Mouse (Mus musculus): Measurements from ENCODE around the gene Tmem91. TPM values are rescaled to one million over a fixed set of nuclear protein-coding genes. Genes with fewer than 3 reads are reported as not detected.

Gene Tmem91
- polyA plus RNA-seq, 1 experiment from 2014 or later, result 129 TPM

DNA sequence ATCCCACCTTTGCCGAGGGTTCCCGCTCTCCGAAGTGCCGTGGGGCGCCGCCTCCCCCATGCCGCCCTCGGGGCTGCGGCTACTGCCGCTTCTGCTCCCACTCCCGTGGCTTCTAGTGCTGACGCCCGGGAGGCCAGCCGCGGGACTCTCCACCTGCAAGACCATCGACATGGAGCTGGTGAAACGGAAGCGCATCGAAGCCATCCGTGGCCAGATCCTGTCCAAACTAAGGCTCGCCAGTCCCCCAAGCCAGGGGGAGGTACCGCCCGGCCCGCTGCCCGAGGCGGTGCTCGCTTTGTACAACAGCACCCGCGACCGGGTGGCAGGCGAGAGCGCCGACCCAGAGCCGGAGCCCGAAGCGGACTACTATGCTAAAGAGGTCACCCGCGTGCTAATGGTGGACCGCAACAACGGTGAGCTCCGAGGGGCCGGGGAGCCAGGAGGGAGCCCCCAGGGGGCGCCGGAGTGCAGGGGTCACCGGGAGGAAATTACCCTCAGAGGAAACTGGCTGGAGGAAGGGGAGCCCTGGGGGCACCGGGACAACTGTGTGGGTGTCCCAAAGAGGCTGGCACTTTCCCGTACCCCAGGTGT is 12.9 kb upstream of the Tmem91 start:
- Histone ChIP-seq H3K27ac (ENCODE audit: low read depth, low read length) (peak overlapping the region; percentile 17; the same call in 1 of the 2 replicates), H3K4me3 (ENCODE audit: low read length) (peak overlapping the region; percentile 49), H3K9ac (ENCODE audit: low read depth, low read length) (peak overlapping the region; percentile 57), H3K4me1 (ENCODE audit: control insufficient read depth, insufficient read depth, low read depth, low read length) (peaks cover 28% of the 10 kb centered on the region), H3K27me3 (replicated peaks; ENCODE audit: control insufficient read depth, insufficient read depth, low read length) (peaks cover 48% of the 10 kb centered on the region), H3K9me3 (ENCODE audit: control insufficient read depth, low read length) (peaks cover 3% of the 10 kb centered on the region; the same call in 1 of the 2 replicates), H3K4me2 (ENCODE audit: low read length) (peak overlapping the region; percentile 66), H3K36me3 (ENCODE audit: control insufficient read depth, insufficient read depth, low read length) (peaks cover 2% of the 10 kb centered on the region; the same call in 1 of the 2 replicates)
- ATAC-seq, result no peak
- under 1% methylated on average over 47 of the region's 47 CpGs for WGBS

- Histone ChIP-seq H3K9me3 (ENCODE audit: control insufficient read depth, low read length) (peaks cover 3% of the 10 kb centered on the region; the same call in 1 of the 2 replicates), H3K27ac (ENCODE audit: low read depth, low read length) (peak within 1 kb of the TSS; percentile 51; the same call in 1 of the 2 replicates), H3K4me3 (ENCODE audit: low read length) (peak within 1 kb of the TSS; percentile 49), H3K27me3 (replicated peaks; ENCODE audit: control insufficient read depth, insufficient read depth, low read length) (peaks cover 48% of the 10 kb centered on the region), H3K4me1 (ENCODE audit: control insufficient read depth, insufficient read depth, low read depth, low read length) (peaks cover 32% of the 10 kb centered on the region), H3K9ac (ENCODE audit: low read depth, low read length) (peak within 1 kb of the TSS; percentile 68), H3K4me2 (ENCODE audit: low read length) (peak within 1 kb of the TSS; percentile 66), H3K36me3 (ENCODE audit: control insufficient read depth, insufficient read depth, low read length) (peaks cover 2% of the 10 kb centered on the region; the same call in 1 of the 2 replicates)
- ATAC-seq, result peak; percentile 25; the same call in 1 of the 2 replicates
- under 1% methylated on average over 46 of the region's 69 CpGs for WGBS
These were observed 11.9 kb upstream of the Tmem91 start, which contains the start of gene Tgfb1 for GRCm38 (mm10) chr7:25686680-25687531. Gene Tgfb1, plus strand, starts transcription at chr7:25687002.

GRCm38 (mm10) chr7:25685926-25686470 is 11.0 kb upstream of the Tmem91 start:
- H3K9me3 ChIP-seq (ENCODE audit: control insufficient read depth, low read length), result peaks cover 1% of the 10 kb centered on the region; the same call in 1 of the 2 replicates
- H3K27ac ChIP-seq (ENCODE audit: low read depth, low read length), result no peak overlapping the region
- H3K4me3 ChIP-seq (ENCODE audit: low read length), result no peak overlapping the region
- H3K4me2 ChIP-seq (ENCODE audit: low read length), result no peak overlapping the region
- ATAC-seq, result no peak
- no peak overlapping the region for H3K9ac ChIP-seq (ENCODE audit: low read depth, low read length)
- 68% methylated on average over 21 of the region's 21 CpGs for WGBS
- H3K27me3 ChIP-seq (replicated peaks; ENCODE audit: control insufficient read depth, insufficient read depth, low read length), result peaks cover 43% of the 10 kb centered on the region
- peaks cover 2% of the 10 kb centered on the region; the same call in 1 of the 2 replicates for H3K36me3 ChIP-seq (ENCODE audit: control insufficient read depth, insufficient read depth, low read length)
- H3K4me1 ChIP-seq (ENCODE audit: control insufficient read depth, insufficient read depth, low read depth, low read length), result peaks cover 36% of the 10 kb centered on the region

GRCm38 (mm10) chr7:25684659-25685058 is 9.7 kb upstream of the Tmem91 start:
- Histone ChIP-seq H3K9me3 (ENCODE audit: control insufficient read depth, low read length) (no peaks in the 10 kb centered on the region), H3K27ac (ENCODE audit: low read depth, low read length) (no peak overlapping the region), H3K36me3 (ENCODE audit: control insufficient read depth, insufficient read depth, low read length) (peaks cover 2% of the 10 kb centered on the region; the same call in 1 of the 2 replicates), H3K4me2 (ENCODE audit: low read length) (no peak overlapping the region), H3K4me1 (ENCODE audit: control insufficient read depth, insufficient read depth, low read depth, low read length) (peaks cover 40% of the 10 kb centered on the region), H3K9ac (ENCODE audit: low read depth, low read length) (no peak overlapping the region), H3K4me3 (ENCODE audit: low read length) (no peak overlapping the region), H3K27me3 (replicated peaks; ENCODE audit: control insufficient read depth, insufficient read depth, low read length) (peaks cover 33% of the 10 kb centered on the region)
- ATAC-seq, result no peak
- 86% methylated on average over 6 of the region's 6 CpGs for WGBS

DNA sequence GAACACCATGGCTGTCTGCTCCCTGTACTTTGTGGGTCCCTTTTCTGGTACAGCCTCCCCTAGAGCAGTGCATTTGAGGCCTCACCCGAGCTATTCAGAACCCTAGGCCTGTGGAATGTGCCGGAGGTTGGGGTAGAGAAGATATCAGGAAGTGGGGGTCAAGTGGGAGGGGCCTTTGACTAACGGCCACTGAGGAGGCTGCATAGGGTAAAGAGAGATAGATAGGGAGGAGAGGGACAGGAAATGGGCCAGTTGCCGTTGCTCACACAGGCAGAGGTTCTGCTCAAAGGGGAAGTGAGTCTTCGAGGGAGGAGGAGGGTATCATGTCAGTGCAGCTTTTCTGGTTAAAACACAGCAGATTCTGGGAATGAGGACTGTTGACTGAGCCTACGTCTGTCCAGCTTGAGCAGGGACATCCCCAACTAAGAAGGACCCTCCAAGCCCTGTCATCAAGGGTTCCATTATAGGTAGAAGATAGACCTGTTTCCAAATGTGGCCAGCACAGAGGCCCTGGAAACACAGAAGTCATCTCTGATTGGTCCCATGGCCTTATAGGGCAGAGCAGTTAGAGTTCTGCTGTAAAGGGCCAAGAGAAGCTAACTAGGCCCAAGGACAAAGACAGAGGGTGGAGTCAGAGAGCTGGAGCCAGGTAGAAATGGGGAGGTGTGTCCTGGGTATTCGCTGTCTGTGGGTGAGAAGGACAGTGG is 8.7 kb upstream of the Tmem91 start:
- H3K27me3 ChIP-seq (replicated peaks; ENCODE audit: control insufficient read depth, insufficient read depth, low read length), result peaks cover 32% of the 10 kb centered on the region
- H3K4me3 ChIP-seq (ENCODE audit: low read length), result no peak overlapping the region
- H3K4me1 ChIP-seq (ENCODE audit: control insufficient read depth, insufficient read depth, low read depth, low read length), result peaks cover 33% of the 10 kb centered on the region
- no peaks in the 10 kb centered on the region for H3K9me3 ChIP-seq (ENCODE audit: control insufficient read depth, low read length)
- WGBS, result 81% methylated on average over 7 of the region's 7 CpGs
- ATAC-seq, result no peak
- H3K9ac ChIP-seq (ENCODE audit: low read depth, low read length), result no peak overlapping the region
- no peak overlapping the region for H3K4me2 ChIP-seq (ENCODE audit: low read length)
- no peak overlapping the region for H3K27ac ChIP-seq (ENCODE audit: low read depth, low read length)
- peaks cover 2% of the 10 kb centered on the region; the same call in 1 of the 2 replicates for H3K36me3 ChIP-seq (ENCODE audit: control insufficient read depth, insufficient read depth, low read length)

DNA sequence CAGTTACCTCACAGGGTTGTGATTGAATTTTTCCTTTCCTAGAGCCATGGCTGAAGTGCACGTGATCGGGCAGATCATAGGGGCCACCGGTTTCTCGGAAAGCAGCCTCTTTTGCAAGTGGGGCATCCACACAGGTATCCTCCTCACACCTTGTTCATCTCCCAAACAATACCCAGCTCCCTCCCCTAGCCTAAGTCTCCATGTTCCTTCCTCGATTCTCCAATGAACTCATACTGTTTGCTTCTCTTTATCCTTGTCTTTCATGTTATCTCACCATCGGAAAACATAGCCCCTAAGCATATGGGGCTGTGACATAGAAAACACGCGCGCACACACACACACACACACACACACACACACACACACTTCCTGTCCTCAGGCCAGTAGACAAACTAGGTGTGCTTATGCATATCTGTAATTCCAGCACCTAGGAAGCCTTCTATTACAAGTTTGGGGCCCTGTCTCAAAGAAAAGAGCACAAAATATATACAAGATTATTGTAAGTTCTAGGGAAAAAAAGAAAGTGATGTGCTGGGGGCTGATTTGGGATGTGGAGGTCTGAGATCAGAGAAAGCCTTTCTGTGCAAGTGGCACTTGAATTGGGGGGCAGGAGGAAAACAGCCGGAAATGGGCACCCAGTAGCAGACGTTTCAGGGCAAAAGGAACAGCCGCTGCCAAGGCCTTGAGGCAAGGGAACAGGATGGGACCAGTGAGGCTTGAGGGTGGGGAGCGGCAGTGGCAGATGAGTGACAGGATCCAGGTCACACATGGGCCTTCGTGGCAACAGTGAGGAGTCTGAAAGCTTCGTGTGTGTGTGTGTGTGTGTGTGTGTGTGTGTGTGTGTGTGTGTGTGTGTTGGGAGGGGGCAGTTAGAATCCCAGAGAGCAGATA is 6.6 kb upstream of the Tmem91 start:
- peaks cover 16% of the 10 kb centered on the region for H3K27me3 ChIP-seq (replicated peaks; ENCODE audit: control insufficient read depth, insufficient read depth, low read length)
- no peak; the same call in 1 of the 2 replicates for ATAC-seq
- H3K27ac ChIP-seq (ENCODE audit: low read depth, low read length), result peak overlapping the region; percentile 98

DNA sequence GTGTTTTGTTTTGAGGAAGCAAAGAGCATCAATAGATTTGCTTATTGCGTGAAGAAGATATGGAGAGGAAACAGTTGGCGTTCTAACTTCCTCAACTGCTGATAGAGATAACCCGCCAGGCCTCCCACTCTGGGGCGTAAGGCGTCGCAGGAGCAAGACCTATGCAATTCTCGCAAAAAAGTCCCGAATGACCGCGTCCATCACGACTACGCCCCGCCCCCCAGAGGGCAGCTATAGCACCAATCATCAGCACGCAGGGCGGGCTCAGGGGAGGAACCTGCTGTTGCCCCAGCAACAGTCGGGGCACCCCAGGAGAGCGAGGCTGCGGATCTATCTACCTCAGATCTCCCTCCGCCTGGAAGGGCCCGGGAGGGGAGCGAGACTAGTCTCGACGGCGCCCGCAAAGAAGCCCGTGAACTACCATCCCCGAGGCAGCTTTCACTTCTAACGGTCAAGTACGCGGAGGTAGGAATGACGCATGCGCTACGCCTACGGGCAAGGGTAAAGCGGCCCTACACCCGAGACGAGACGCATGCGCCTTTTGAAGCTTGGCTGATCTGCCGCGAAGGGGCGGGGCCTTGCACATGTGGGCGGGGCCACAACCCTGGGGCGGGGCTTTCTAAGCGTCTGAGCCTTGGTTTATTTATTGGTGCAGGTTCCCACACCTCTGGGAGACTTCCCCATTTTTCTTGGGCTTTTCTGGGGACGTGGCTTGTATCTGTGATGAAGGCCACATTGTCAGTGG is 5.7 kb upstream of the Tmem91 start, which contains the start of gene B9d2:
Gene B9d2 (plus strand): TSS at position 267 of the 745 bp plus-strand sequence.
- H3K27me3 ChIP-seq (replicated peaks; ENCODE audit: control insufficient read depth, insufficient read depth, low read length), result peaks cover 7% of the 10 kb centered on the region
- peak within 1 kb of the TSS; percentile 59 for H3K4me2 ChIP-seq (ENCODE audit: low read length)
- peaks cover 2% of the 10 kb centered on the region; the same call in 1 of the 2 replicates for H3K36me3 ChIP-seq (ENCODE audit: control insufficient read depth, insufficient read depth, low read length)
- peaks cover 16% of the 10 kb centered on the region for H3K4me1 ChIP-seq (ENCODE audit: control insufficient read depth, insufficient read depth, low read depth, low read length)
- H3K9ac ChIP-seq (ENCODE audit: low read depth, low read length), result peak within 1 kb of the TSS; percentile 77
- WGBS, result under 1% methylated on average over 46 of the region's 46 CpGs
- ATAC-seq, result peak; percentile 94
- peak within 1 kb of the TSS; percentile 77 for H3K4me3 ChIP-seq (ENCODE audit: low read length)
- no peaks in the 10 kb centered on the region for H3K9me3 ChIP-seq (ENCODE audit: control insufficient read depth, low read length)
- peak within 1 kb of the TSS; percentile 98 for H3K27ac ChIP-seq (ENCODE audit: low read depth, low read length)

More for the DNA sequence above, 6.6 kb upstream of the Tmem91 start:
- peak overlapping the region; percentile 59 for H3K4me2 ChIP-seq (ENCODE audit: low read length)
- no peaks in the 10 kb centered on the region for H3K9me3 ChIP-seq (ENCODE audit: control insufficient read depth, low read length)
- H3K36me3 ChIP-seq (ENCODE audit: control insufficient read depth, insufficient read depth, low read length), result peaks cover 2% of the 10 kb centered on the region; the same call in 1 of the 2 replicates
- peaks cover 12% of the 10 kb centered on the region for H3K4me1 ChIP-seq (ENCODE audit: control insufficient read depth, insufficient read depth, low read depth, low read length)
- 55% methylated on average over 15 of the region's 15 CpGs for WGBS
- peak overlapping the region; percentile 77 for H3K4me3 ChIP-seq (ENCODE audit: low read length)
- H3K9ac ChIP-seq (ENCODE audit: low read depth, low read length), result peak overlapping the region; percentile 77
